Mouse (Mus musculus) gastrocnemius, postnatal 25 days (tissue): Measurements from ENCODE around the gene Olfr1202. TPM values are rescaled to one million over a fixed set of nuclear protein-coding genes. Genes with fewer than 3 reads are reported as not detected.

Experiments
- DNase-seq: peaks from one replicate; pipeline ENCODE4 v3.0.0; 2022
- long read RNA-seq, 2 experiments: library from polyadenylated mRNA; stranded (forward); transcript quantifications; one replicate each; pipeline ENCODE4 v2.0.0; 2021
- total RNA-seq, 2 experiments: library from RNA; stranded (reverse); gene quantifications; 1 replicate in 1 of 2; 2 replicates in 1 of 2; pipeline ENCODE4 v1.2.3; 2021

Olfr1202 gene
- not detected for total RNA-seq
- long read RNA-seq, experiment 1, result 0 reads
- long read RNA-seq, experiment 2, result 0 reads

DNA sequence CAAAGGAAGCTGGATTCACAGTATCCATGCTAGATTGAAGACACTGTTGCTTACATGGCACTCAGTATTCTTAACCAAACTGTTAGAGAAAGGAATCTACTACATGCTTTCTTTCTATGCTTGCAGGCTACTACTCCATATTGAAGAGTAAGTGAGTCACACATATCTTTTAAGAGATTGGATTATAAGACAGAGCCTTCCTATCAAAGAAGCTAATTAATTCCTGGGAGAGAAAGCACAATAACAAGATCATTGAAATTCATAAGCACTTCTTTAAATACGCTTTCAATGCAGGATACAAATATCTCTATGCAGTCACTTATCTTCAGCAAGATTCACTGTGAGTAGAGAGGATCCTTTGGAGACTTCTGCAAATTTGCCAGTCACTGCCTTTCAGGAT, at the start of gene Olfr1202:
TSS of gene Olfr1202 (plus strand) at position 301 of the 400 bp plus-strand sequence.
- no peak for DNase-seq

- DNase-seq, result no peak
Measured at GRCm38 (mm10) chr2:88770388-88770787, 43.9 kb upstream of the Olfr1202 start, which contains the start of gene Olfr1200. TSS of gene Olfr1200 (minus strand) at chr2:88770488.

GRCm38 (mm10) chr2:88792736-88793135, 21.6 kb upstream of the Olfr1202 start, which contains the start of gene Olfr1201:
TSS of gene Olfr1201 (plus strand) at chr2:88793036.
- DNase-seq, result no peak

GRCm38 (mm10) chr2:88829437-88829836, 15.1 kb downstream of the Olfr1202 start, which contains the start of gene Olfr1205:
TSS of gene Olfr1205 (plus strand) at chr2:88829737.
- DNase-seq, result no peak

DNA sequence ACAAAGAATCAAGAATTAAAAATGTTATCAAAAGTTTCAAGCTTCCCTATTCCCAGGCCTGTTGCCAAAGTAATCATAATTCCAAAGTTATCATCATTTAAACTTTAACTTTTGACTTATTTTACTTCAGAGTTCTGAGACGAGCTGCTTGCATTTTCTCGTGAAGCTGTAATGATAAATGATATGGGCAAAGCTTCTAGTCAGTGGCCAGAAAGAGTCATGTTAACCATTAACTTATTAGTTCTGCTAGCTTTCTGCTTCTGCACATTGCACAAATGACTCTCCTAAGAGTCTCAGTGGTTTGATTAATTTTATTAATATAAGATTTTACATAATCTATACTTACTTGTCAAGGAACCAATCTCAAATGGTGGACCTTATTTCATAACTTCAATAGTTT, 24.2 kb downstream of the Olfr1202 start:
- no peak for DNase-seq

GRCm38 (mm10) chr2:88848992-88849391, 34.7 kb downstream of the Olfr1202 start, which contains the start of gene Olfr1204:
TSS of gene Olfr1204 (plus strand) at chr2:88849292.
- DNase-seq, result no peak

DNA sequence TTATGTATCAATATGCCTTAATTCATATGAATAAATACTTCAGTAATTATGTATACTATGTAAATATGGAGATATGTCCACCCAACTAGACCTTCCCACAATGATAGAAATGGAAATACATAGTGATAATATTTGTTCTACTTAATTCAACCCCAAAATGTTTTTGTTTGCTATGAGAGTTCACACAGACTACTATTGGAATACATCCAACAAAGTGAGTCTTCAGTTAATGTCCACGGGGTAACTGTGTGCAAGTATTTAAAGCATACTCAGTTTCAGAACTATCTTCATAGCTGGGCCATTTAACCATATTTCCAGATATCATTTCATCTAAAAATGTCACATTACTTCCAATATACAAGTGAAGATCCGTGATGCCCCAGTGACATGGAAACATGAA, 48.6 kb downstream of the Olfr1202 start, which contains the start of gene Olfr1206:
TSS of gene Olfr1206 (plus strand) at position 301 of the 400 bp plus-strand sequence.
- DNase-seq, result no peak

Other genes starting within 250 kb of the Olfr1202 start
- gene Olfr1189, start 228.0 kb upstream of the Olfr1202 start, total RNA-seq, result not detected
- under 1 TPM in 1 of 2 experiments, not detected in 1; 0.05 TPM for gene Olfr1191-ps1, start 174.0 kb upstream of the Olfr1202 start, total RNA-seq
- not detected for gene Olfr1192-ps1, start 166.0 kb upstream of the Olfr1202 start, total RNA-seq
- gene Olfr1193, start 138.9 kb upstream of the Olfr1202 start, total RNA-seq, result not detected
- gene Olfr1195, start 125.3 kb upstream of the Olfr1202 start, total RNA-seq, result not detected
- gene Olfr1196, start 109.9 kb upstream of the Olfr1202 start, total RNA-seq, result not detected
- not detected for gene Olfr1197, start 82.1 kb upstream of the Olfr1202 start, total RNA-seq
- not detected for gene Olfr1198, start 63.1 kb upstream of the Olfr1202 start, total RNA-seq
- gene Olfr1199, start 54.0 kb upstream of the Olfr1202 start, total RNA-seq, result not detected
- gene Olfr1200, start 44.0 kb upstream of the Olfr1202 start, total RNA-seq, result not detected
- not detected for gene Olfr1201, start 21.5 kb upstream of the Olfr1202 start, total RNA-seq
- not detected for gene Olfr1205, start 15.2 kb downstream of the Olfr1202 start, total RNA-seq
- gene Olfr1204, start 34.8 kb downstream of the Olfr1202 start, total RNA-seq, result not detected
- not detected for gene Olfr1206, start 48.7 kb downstream of the Olfr1202 start, total RNA-seq
- gene Olfr1208, start 87.8 kb downstream of the Olfr1202 start, total RNA-seq, result not detected
- not detected for gene Olfr1209, start 100.7 kb downstream of the Olfr1202 start, total RNA-seq
- not detected for gene Olfr1211, start 123.6 kb downstream of the Olfr1202 start, total RNA-seq
- gene Olfr1212, start 139.5 kb downstream of the Olfr1202 start, total RNA-seq, result not detected
- gene Gm13762, start 165.8 kb downstream of the Olfr1202 start, total RNA-seq, result not detected
- not detected for gene Olfr1214, start 178.2 kb downstream of the Olfr1202 start, total RNA-seq
- gene Olfr1215, start 192.5 kb downstream of the Olfr1202 start, total RNA-seq, result not detected
- gene Olfr1216, start 203.8 kb downstream of the Olfr1202 start, total RNA-seq, result not detected
- not detected for gene Olfr1217, start 217.6 kb downstream of the Olfr1202 start, total RNA-seq
- not detected for gene Olfr1218, start 246.7 kb downstream of the Olfr1202 start, total RNA-seq